Mouse (Mus musculus): ENCODE measurements around the gene Zfp276.
A peak's percentile ranks its signal among the peaks of the same experiment; 100 is the strongest.

The Zfp276 gene

GRCm38 (mm10) chr8:123290679-123291078 is 36.7 kb downstream of the Zfp276 start:
- DNase-seq (ENCODE audit: low spot score in 2 of 2), result no peak

- no peak for DNase-seq (ENCODE audit: low spot score in 2 of 2)
Measured at GRCm38 (mm10) chr8:123291716-123292115, 37.7 kb downstream of the Zfp276 start.

GRCm38 (mm10) chr8:123292281-123292680 is 38.3 kb downstream of the Zfp276 start:
- no peak for DNase-seq (ENCODE audit: low spot score in 2 of 2)

- no peak for DNase-seq (ENCODE audit: low spot score in 2 of 2)
Measured at GRCm38 (mm10) chr8:123292785-123293184, 38.8 kb downstream of the Zfp276 start.

- DNase-seq (ENCODE audit: low spot score in 2 of 2), result no peak
Measured at GRCm38 (mm10) chr8:123298301-123298700, 44.3 kb downstream of the Zfp276 start.

GRCm38 (mm10) chr8:123308738-123309137 is 54.7 kb downstream of the Zfp276 start:
- no peak for DNase-seq (ENCODE audit: low spot score in 2 of 2)

- DNase-seq (ENCODE audit: low spot score in 2 of 2), result no peak
Measured at GRCm38 (mm10) chr8:123317781-123318466, 63.9 kb downstream of the Zfp276 start.

- peak; percentile 77 to 88 for DNase-seq (ENCODE audit: low spot score in 2 of 2)
Measured at GRCm38 (mm10) chr8:123318467-123318911, 64.5 kb downstream of the Zfp276 start, which contains the start of gene Fanca. Gene Fanca (minus strand): TSS chr8:123318576.

Measured in frontal cortex, postnatal 14 days (tissue).